18 mouse cellular contexts compared by ENCODE assay signal in genomic region chr2:69803756-69804155, GRCm38 (mm10). TPM values are rescaled to one million over a fixed set of nuclear protein-coding genes. Genes with fewer than 3 reads are reported as not detected.
"Had no signal": no experiment of that assay in that cellular context is flagged by ENCODE, and none has a peak within 500 bp of the region (broad histone marks: within the 10 kb centered on the region; RNA-seq: fewer than 3 reads in every experiment).

No protein-coding gene starts in this region.

- DNase-seq: kidney, adult 2 months; kidney, postnatal 10 days; kidney, postnatal 36 days; layer of hippocampus, postnatal 36 days; lung, adult 18-20 months; lung, postnatal 10 days; lung, postnatal 36 days; thymus, postnatal 25 days had no signal

- H3K27ac ChIP-seq: left cerebral cortex, adult 2 months; lung, embryonic 15.5 days; midbrain, embryonic 10.5 days; midbrain, embryonic 13.5 days had no signal

- ATAC-seq: midbrain, embryonic 16.5 days had no signal

- H3K27me3 ChIP-seq: lung, embryonic 15.5 days; megakaryocyte, embryonic 14.5 days; midbrain, embryonic 13.5 days had no signal

- H3K4me2 ChIP-seq: lung, embryonic 15.5 days; midbrain, embryonic 13.5 days had no signal

- H3K9me3 ChIP-seq: lung, embryonic 15.5 days; midbrain, embryonic 10.5 days; midbrain, embryonic 13.5 days had no signal

- H3K4me3 ChIP-seq: left cerebral cortex, adult 2 months; lung, embryonic 15.5 days; midbrain, embryonic 10.5 days; midbrain, embryonic 13.5 days; myocyte had no signal

- H3K4me1 ChIP-seq: lung, embryonic 15.5 days; midbrain, embryonic 13.5 days had no signal

- H3K9ac ChIP-seq: lung, embryonic 15.5 days; midbrain, embryonic 13.5 days had no signal

- H3K36me3 ChIP-seq: lung, embryonic 15.5 days; midbrain, embryonic 10.5 days; midbrain, embryonic 13.5 days had no signal

RNA-seq across cellular contexts. Expression of gene Ccdc173, which starts 14.4 kb away (rescaled TPM):
- polyA plus RNA-seq: small intestine, adult 2 months; spleen, adult 2 months had no signal

RNA-seq across cellular contexts. Expression of gene Klhl23, which starts 18.0 kb away (rescaled TPM):
- total RNA-seq: monocyte, adult 5-6 weeks had no signal
